Mouse (Mus musculus): ENCODE measurements at regions not wholly inside any gene's neighbourhood (a gene's known extent, or its start where the extent isn't known, plus 50 kb on each side); places are given as distances from the start of the nearest gene placed in this dataset.

GRCm38 (mm10) chr8:125325736-125326135 lies 243.9 kb downstream of the Sipa1l2 start:
- no peak for DNase-seq (ENCODE audit: low spot score)

- DNase-seq (ENCODE audit: low spot score): no peak
Observed at GRCm38 (mm10) chr8:125322561-125322960, 247.0 kb downstream of the Sipa1l2 start.

GRCm38 (mm10) chr8:125317584-125317991 lies 252.0 kb downstream of the Sipa1l2 start:
- DNase-seq (ENCODE audit: low spot score): no peak

- DNase-seq (ENCODE audit: low spot score): no peak
Observed at GRCm38 (mm10) chr8:125315736-125316135, 253.9 kb downstream of the Sipa1l2 start.

DNA sequence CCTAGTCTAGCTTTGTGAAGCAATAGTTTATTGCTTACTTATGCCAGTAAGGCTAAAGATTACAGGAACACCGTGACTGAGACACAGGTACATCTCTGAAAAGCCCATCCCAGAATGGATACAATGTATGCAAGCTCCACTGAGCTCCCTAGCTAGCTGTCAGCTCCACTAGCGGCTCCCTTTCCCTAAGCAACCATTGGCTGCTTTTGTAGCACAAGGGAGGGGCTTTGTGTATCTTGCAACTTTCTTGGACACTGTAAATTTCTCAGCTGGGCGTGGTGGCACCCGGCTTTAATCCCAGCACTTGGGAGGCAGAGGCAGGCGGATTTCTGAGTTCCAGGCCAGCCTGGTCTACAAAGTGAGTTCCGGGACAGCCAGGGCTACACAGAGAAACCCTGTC lies 254.6 kb downstream of the Sipa1l2 start:
- DNase-seq (ENCODE audit: low spot score): no peak

GRCm38 (mm10) chr8:125314221-125314984 lies 255.2 kb downstream of the Sipa1l2 start:
- no peak for DNase-seq (ENCODE audit: low spot score)

DNA sequence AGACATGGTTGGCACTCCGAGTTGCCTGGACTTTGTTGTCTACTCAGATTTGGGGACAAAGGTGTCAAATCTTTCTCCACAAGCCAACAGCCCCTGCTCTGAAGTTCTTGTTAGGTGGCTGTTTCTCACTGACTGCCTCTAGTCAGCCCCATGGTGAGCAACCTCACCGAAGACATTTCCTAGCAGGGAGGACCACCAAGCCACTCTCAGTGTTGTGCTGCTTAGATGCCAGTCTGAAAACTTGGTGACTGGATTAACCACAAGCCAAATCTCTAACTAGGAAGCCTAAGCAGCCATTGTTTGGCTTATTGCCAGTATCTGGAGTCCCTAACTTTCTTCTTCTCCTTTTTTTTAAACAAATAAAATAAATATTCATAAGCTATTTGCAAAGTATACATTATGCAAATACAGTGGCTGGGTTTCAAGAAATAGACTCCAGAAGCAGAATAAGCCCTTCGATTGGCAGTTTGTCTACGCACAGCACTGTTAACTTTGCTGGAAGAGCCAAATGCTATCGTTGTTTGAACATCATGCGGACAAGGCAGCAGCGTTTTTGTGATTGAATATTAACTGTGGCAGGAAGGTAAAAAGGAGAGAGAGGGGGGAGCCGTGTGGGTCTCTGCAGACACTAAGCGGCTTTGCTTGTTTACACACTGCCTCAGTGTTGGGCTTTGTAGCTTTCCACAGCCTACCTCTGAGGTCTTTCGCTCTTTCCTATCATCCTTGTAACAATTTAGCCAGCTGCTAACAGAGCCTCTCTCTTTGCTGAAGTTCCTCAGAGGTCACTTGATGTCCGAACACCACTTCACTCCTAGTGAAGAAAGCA lies 257.4 kb downstream of the Disc1 start:
- DNase-seq (ENCODE audit: low spot score): no peak
